Mouse (Mus musculus): ENCODE results near the gene Gm13290. TPM values are rescaled to one million over a fixed set of nuclear protein-coding genes. Genes with fewer than 3 reads are reported as not detected.
"Not testable (repeated sequence)": the region's sequence is repeated elsewhere in the genome, so short reads cannot be mapped to it uniquely, and the experiment has no call there.

Gm13290 gene
- not detected in 2 replicates for total RNA-seq (2017)

DNA sequence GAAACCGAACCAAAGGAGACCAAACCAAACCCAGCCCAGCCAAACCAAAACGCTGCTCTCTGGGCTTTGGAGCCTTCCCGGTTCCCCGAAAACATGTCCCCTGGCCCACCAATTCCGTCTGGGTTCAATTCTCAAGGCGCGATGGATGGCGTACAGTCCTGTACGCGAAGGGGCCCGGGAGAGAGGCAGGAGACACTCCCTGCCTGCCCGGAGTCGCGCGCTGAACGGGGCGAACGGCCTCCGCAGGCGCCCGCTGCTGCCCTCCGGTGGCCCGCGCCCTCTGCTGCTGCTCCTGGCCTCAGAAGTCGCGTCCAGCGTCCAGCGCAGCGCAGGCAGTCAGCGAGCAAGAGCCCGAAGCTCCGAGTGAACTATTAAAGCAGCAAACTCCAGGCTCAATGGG, at the start of gene Gm13290:
Gene Gm13290 (plus strand): TSS at position 301 of the 400 bp plus-strand sequence.
- not testable (repeated sequence) for ATAC-seq (replicated peaks; ENCODE audit: low read depth, poor library complexity, severe bottlenecking)

GRCm38 (mm10) chr4:88726727-88727126, 46.9 kb upstream of the Gm13290 start:
- peak; percentile 24; the same call in 1 of the 2 replicates for ATAC-seq (replicated peaks; ENCODE audit: low read depth, poor library complexity, severe bottlenecking)

DNA sequence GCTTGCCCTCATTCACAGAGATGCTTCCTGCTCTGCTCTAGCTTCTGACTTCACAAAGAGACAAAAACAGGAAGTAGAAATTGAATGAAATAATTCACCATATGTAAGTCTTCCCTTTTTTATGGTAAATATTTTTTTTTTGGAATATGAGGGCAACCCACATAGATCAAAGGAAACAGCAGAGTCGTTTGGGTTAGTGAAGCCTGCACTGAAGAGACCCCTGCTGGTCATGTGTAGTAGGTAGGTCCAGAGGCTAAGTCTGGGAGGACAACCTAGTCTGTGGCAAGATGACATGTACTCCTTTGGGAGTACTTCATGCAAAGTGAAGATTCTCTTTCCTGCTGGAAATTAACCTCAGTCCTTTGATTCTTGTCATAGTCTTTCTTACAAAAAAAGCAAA, 46.3 kb upstream of the Gm13290 start:
- peak; percentile 93 for ATAC-seq (replicated peaks; ENCODE audit: low read depth, poor library complexity, severe bottlenecking)

DNA sequence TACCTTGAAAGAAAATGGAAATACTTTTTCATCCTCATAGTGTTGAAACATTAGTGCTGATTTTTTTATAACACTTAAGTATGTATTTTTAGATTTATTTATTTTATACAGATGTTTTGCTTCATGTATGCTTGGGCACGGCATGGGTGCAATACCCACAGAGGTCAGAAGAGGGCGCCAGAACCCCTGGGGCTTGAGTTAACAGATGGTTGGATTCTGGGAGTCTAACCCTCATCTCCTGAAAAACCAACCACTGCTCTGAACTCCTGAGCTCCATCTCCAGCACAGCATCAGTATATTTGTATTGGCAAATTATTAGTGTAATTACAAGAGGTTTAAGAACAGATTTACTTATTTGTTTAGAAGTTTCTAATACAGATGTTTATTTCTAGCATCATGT, 35.2 kb upstream of the Gm13290 start:
- ATAC-seq (replicated peaks; ENCODE audit: low read depth, poor library complexity, severe bottlenecking), result peak; percentile 72

GRCm38 (mm10) chr4:88739036-88739435, 34.6 kb upstream of the Gm13290 start:
- peak; percentile 55 for ATAC-seq (replicated peaks; ENCODE audit: low read depth, poor library complexity, severe bottlenecking)

DNA sequence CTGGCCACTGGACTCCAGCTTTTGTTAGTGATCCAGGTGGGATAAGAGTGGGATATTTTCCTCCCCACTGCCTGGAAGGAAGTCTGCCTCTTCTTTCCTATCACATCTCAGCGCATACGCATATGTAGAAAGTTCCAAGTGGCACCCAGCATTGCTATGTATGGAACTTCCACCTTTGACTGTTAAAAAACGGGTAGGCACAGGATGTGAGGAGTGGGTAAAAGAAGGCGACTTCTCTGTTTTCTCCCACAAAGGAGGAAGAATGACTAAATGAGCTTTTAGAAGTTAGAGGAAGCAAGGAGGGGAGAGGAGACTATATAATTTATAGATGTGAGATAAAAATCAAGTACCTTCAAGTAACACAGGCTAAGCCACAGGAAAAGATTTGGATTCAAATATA, 32.2 kb upstream of the Gm13290 start:
- ATAC-seq (replicated peaks; ENCODE audit: low read depth, poor library complexity, severe bottlenecking), result peak; percentile 67

GRCm38 (mm10) chr4:88742771-88743371, 30.8 kb upstream of the Gm13290 start:
- ATAC-seq (replicated peaks; ENCODE audit: low read depth, poor library complexity, severe bottlenecking), result peak; percentile 45

GRCm38 (mm10) chr4:88744207-88744606, 29.4 kb upstream of the Gm13290 start:
- ATAC-seq (replicated peaks; ENCODE audit: low read depth, poor library complexity, severe bottlenecking), result no peak

GRCm38 (mm10) chr4:88749926-88750325, 23.7 kb upstream of the Gm13290 start:
- ATAC-seq (replicated peaks; ENCODE audit: low read depth, poor library complexity, severe bottlenecking), result no peak

DNA sequence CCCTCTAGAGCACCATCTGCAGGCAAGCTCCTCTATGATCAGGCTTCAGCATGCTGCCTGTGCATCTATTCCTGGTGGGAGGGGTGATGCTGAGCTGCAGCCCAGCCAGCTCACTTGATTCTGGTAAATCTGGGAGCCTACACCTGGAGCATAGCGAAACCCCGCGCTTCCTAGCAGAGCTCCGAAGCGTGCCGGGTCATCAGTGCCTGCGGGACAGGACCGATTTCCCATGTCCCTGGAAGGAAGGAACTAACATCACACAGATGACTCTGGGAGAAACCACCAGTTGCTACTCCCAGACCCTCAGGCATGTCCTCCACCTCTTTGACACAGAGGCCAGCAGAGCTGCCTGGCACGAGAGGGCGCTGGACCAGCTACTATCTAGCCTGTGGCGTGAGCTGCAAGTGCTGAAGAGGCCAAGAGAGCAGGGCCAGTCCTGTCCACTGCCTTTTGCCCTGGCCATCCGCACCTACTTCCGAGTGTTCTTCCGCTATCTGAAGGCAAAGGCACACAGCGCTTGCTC, 18.8 kb upstream of the Gm13290 start, which contains the start of gene Gm13271:
Gene Gm13271 (plus strand): TSS at position 51 of the 523 bp plus-strand sequence.
- ATAC-seq (replicated peaks; ENCODE audit: low read depth, poor library complexity, severe bottlenecking), result 0 out of 2 replicates have a peak, but pooled peaks have one; percentile 31

DNA sequence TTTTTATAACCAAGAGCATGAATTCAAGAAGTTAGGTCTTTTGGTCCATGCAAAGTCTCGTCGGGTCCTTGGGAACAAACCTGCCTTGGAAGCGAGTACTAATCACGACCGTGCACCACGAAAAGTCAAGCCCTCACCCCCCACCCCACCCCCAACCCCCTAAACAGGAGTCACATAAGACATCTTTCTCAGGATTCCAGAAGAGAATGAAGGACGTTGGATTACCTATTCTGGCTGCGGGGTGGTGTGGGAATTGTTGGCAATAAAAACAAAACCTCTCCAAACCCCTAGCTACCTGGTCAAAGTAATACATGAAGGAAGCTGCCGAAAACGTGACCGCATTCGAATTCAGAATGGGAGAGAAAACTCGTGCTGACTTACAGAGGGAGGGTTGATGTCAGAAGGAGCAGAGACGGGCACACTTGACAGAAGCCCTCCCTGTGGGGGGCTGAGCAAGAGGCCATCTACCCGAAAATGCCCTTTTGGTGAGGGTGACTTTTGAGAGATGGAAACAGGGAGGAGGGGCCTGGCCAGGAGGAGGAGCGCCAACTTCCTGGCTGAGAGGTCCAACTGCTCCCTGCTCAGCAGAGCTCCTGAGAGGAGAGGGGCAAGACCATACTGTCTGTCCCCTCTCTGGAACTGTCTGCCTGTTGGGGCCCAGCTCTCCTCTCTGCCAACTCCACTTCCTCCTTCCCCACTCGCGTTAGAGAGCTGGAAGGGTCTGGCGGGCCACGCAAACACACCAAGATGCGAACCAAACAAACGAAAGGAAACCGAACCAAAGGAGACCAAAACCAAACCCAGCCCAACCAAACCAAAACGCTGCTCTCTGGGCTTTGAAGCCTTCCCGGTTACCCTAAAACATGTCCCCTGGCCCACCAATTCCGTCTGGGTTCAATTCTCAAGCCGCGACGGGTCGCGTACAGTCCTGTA, 16.8 kb upstream of the Gm13290 start:
- not testable (repeated sequence) for ATAC-seq (replicated peaks; ENCODE audit: low read depth, poor library complexity, severe bottlenecking)

DNA sequence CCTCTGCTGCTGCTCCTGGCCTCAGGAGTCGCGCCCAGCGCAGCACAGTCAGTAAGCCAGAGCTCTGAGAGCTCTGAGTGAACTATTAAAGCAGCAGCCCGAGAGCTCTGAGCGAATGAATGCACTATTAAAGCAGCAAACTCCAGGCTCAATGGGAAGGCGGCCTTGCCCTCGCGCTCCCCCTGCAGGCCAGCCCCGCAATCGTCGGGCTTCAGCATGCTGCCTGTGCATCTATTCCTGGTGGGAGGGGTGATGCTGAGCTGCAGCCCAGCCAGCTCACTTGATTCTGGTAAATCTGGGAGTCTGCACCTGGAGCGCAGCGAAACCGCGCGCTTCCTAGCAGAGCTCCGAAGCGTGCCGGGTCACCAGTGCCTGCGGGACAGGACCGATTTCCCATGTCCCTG, 16.0 kb upstream of the Gm13290 start:
- ATAC-seq (replicated peaks; ENCODE audit: low read depth, poor library complexity, severe bottlenecking), result peak; percentile 100

- not testable (repeated sequence) for ATAC-seq (replicated peaks; ENCODE audit: low read depth, poor library complexity, severe bottlenecking)
Observed at GRCm38 (mm10) chr4:88758751-88759150, 14.9 kb upstream of the Gm13290 start.

DNA sequence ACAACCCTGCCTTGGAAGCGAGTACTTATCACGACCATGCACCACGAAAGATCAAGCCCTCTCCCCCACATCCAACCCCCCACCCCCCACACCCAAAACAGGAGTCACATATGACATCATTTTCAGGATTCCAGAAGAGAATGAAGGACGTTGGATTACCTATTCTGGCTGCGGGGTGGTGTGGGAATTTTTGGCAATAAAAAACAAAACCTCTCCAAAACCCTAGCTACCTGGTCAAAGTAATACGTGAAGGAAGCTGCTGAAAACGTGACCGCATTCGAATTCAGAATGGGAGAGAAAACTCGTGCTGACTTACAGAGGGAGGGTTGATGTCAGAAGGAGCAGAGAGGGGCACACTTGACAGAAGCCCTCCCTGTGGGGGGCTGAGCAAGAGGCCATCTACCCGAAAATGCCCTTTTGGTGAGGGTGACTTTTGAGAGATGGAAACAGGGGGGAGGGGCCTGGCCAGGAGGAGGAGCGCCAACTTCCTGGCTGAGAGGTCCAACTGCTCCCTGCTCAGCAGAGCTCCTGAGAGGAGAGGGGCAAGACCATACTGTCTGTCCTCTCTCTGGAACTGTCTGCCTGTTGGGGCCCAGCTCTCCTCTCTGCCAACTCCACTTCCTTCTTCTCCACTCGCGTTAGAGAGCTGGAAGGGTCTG, 13.9 kb upstream of the Gm13290 start, which contains the start of gene Gm13283:
Gene Gm13283 (plus strand): TSS at position 510 of the 659 bp plus-strand sequence.
- not testable (repeated sequence) for ATAC-seq (replicated peaks; ENCODE audit: low read depth, poor library complexity, severe bottlenecking)

DNA sequence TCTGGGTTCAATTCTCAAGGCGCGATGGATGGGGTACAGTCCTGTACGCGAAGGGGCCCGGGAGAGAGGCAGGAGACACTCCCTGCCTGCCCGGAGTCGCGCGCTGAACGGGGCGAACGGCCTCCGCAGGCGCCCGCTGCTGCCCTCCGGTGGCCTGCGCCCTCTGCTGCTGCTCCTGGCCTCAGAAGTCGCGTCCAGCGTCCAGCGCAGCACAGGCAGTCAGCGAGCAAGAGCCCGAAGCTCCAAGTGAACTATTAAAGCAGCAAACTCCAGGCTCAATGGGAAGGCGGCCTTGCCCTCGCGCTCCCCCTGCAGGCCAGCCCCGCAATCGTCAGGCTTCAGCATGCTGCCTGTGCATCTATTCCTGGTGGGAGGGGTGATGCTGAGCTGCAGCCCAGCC, 13.2 kb upstream of the Gm13290 start:
- ATAC-seq (replicated peaks; ENCODE audit: low read depth, poor library complexity, severe bottlenecking), result not testable (repeated sequence)

- ATAC-seq (replicated peaks; ENCODE audit: low read depth, poor library complexity, severe bottlenecking), result not testable (repeated sequence)
Observed at GRCm38 (mm10) chr4:88761776-88762175, 11.9 kb upstream of the Gm13290 start.

GRCm38 (mm10) chr4:88762341-88762740, 11.3 kb upstream of the Gm13290 start:
- ATAC-seq (replicated peaks; ENCODE audit: low read depth, poor library complexity, severe bottlenecking), result not testable (repeated sequence)

- peak; percentile 92 for ATAC-seq (replicated peaks; ENCODE audit: low read depth, poor library complexity, severe bottlenecking)
Observed at GRCm38 (mm10) chr4:88763384-88764018, 10.1 kb upstream of the Gm13290 start.

DNA sequence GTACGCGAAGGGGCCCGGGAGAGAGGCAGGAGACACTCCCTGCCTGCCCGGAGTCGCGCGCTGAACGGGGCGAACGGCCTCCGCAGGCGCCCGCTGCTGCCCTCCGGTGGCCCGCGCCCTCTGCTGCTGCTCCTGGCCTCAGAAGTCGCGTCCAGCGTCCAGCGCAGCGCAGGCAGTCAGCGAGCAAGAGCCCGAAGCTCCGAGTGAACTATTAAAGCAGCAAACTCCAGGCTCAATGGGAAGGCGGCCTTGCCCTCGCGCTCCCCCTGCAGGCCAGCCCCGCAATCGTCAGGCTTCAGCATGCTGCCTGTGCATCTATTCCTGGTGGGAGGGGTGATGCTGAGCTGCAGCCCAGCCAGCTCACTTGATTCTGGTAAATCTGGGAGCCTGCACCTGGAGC, 3.0 kb downstream of the Gm13290 start, which contains the start of gene Gm13289:
Gene Gm13289 (plus strand): TSS at position 301 of the 400 bp plus-strand sequence.
- ATAC-seq (replicated peaks; ENCODE audit: low read depth, poor library complexity, severe bottlenecking), result not testable (repeated sequence)

Measured in common myeloid progenitor, adult 5-6 weeks (primary cell).